Mouse (Mus musculus): Measurements from ENCODE around the gene Olfr828. TPM values are rescaled to one million over a fixed set of nuclear protein-coding genes. Genes with fewer than 3 reads are reported as not detected.

Olfr828 gene
- total RNA-seq (2021): not detected

DNA sequence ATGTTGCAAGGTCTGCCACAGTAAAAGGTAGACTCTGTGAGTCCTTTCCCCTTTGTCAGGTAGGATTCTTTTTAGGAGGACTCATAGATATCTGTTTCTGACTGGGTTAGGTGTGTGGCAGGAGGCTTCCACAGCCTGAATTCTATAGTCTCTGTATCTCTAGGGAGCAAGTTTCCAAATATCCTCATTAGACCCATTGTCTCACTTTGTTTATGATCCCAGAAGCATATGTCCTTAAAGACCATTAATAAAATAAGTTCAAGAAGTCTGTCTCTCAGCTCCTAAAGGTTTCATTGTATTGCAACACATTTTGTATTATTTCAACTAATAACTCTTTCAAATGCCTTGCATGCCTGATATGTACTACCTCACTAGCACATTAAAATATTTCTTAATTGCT, at the start of gene Olfr828:
Gene Olfr828 (minus strand): TSS at position 101 of the 400 bp plus-strand sequence.
- DNase-seq: no peak
- intact Hi-C loops (cut with DNase I): no loop called here

DNA sequence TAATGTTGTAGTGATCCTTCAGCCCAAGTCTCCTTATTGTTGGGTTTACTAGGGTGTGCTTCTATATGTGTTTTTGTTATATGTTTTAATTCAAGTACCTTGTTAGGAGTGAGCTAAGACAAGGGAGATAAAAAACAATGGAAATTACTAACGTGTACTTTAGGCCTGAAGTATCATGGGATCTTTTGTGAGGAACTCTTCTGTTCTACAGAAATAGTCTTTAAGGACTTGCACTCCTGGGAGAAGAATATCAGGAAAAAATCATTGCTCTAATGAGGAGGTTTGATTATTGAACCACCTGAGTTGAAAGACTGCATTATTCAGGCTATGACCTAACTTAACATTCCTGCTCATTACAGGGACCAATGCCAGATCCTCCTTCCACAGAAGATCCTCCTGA, 35.3 kb upstream of the Olfr828 start, which contains the start of gene Olfr829:
Gene Olfr829 (plus strand): TSS at position 301 of the 400 bp plus-strand sequence.
- DNase-seq: no peak
- intact Hi-C loops (cut with DNase I): no loop called here

DNA sequence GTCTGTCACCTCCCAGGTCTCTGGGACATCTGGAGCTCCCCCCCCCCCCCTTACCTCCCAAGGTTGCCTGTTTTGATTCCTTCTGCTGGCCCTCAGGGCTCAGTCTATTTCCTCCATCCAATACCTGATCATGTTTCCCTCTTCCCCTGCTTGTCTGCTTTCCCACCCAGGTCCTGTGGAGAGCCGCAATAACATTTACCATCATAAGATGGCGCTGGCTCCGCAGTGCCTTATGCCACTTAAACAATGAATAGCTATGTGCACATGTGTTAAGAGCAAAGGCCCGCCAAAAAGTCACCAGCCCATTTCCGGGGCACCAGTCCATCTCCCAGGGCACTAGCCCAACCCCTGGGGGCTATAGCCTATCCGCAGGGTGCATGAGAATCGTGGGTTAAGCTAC, 34.0 kb downstream of the Olfr828 start:
- intact Hi-C loops (cut with DNase I): no loop called here

GRCm38 (mm10) chr9:18779476-18779875, 39.9 kb downstream of the Olfr828 start:
- intact Hi-C loops (cut with DNase I): no loop called here

More for the DNA sequence above, 34.0 kb downstream of the Olfr828 start:
- DNase-seq: no peak

GRCm38 (mm10) chr9:18778981-18779380, 40.3 kb downstream of the Olfr828 start:
- DNase-seq: peak; percentile 9
- intact Hi-C loops (cut with DNase I): no loop called here

More at GRCm38 (mm10) chr9:18779476-18779875, 39.9 kb downstream of the Olfr828 start:
- DNase-seq: peak; percentile 85

Other genes starting within 250 kb of the Olfr828 start
- gene Muc16, start 145.0 kb downstream of the Olfr828 start, total RNA-seq (2021): not detected
- gene Olfr24, start 55.5 kb downstream of the Olfr828 start, total RNA-seq (2021): not detected
- not detected for gene Olfr829, start 35.4 kb upstream of the Olfr828 start, total RNA-seq (2021)
- gene Olfr830, start 55.2 kb upstream of the Olfr828 start, total RNA-seq (2021): not detected
- gene Olfr832, start 117.6 kb upstream of the Olfr828 start, total RNA-seq (2021): not detected
- not detected for gene Olfr834, start 168.5 kb upstream of the Olfr828 start, total RNA-seq (2021)
- gene Olfr835, start 213.2 kb upstream of the Olfr828 start, total RNA-seq (2021): not detected